In genomic region chr15:62265484-62265937, GRCm38 (mm10) we compare ENCODE assay signal across 16 mouse cellular contexts.
DNase-seq lines count a peak whose midpoint lies in the region; ATAC-seq lines count a peak whose summit lies in the region.
"Had no signal": no experiment of that assay in that cellular context is flagged by ENCODE, and none has a peak within 500 bp of the region (broad histone marks: within the 10 kb centered on the region; RNA-seq: fewer than 3 reads in every experiment).

No protein-coding gene starts in this region.

- no peaks in the 10 kb centered on the region for H3K36me3 ChIP-seq in forebrain, embryonic 12.5 days (replicated peaks)
- no peaks in the 10 kb centered on the region for H3K36me3 ChIP-seq in neural tube, embryonic 15.5 days
- H3K36me3 ChIP-seq in forebrain, embryonic 11.5 days (ENCODE audit: control insufficient read depth, insufficient read depth, low read length), result no peaks in the 10 kb centered on the region
- H3K36me3 ChIP-seq: forebrain, embryonic 15.5 days; midbrain, embryonic 12.5 days had no signal

- WGBS in forebrain, embryonic 12.5 days, result 83% methylated on average over 4 of the region's 4 CpGs
- 81% methylated on average over 4 of the region's 4 CpGs for WGBS in neural tube, embryonic 15.5 days
- WGBS in forebrain, embryonic 11.5 days, result 90% methylated on average over 4 of the region's 4 CpGs

- H3K9me3 ChIP-seq in forebrain, embryonic 12.5 days, result no peaks in the 10 kb centered on the region
- no peaks in the 10 kb centered on the region for H3K9me3 ChIP-seq in neural tube, embryonic 15.5 days (replicated peaks)
- no peaks in the 10 kb centered on the region for H3K9me3 ChIP-seq in forebrain, embryonic 11.5 days (ENCODE audit: control insufficient read depth, low read length)
- H3K9me3 ChIP-seq: forebrain, embryonic 15.5 days; midbrain, embryonic 12.5 days had no signal

- H3K4me2 ChIP-seq in forebrain, embryonic 12.5 days, result no peak overlapping the region
- H3K4me2 ChIP-seq in neural tube, embryonic 15.5 days, result no peak overlapping the region
- H3K4me2 ChIP-seq in forebrain, embryonic 11.5 days (ENCODE audit: low read depth, low read length, severe bottlenecking), result no peak overlapping the region
- H3K4me2 ChIP-seq: forebrain, embryonic 15.5 days; midbrain, embryonic 12.5 days had no signal

- H3K27me3 ChIP-seq in forebrain, embryonic 12.5 days, result no peaks in the 10 kb centered on the region
- no peaks in the 10 kb centered on the region for H3K27me3 ChIP-seq in neural tube, embryonic 15.5 days (replicated peaks)
- no peaks in the 10 kb centered on the region for H3K27me3 ChIP-seq in forebrain, embryonic 11.5 days (ENCODE audit: control insufficient read depth, insufficient read depth, low read length)
- H3K27me3 ChIP-seq: forebrain, embryonic 15.5 days; midbrain, embryonic 12.5 days had no signal

- no peaks in the 10 kb centered on the region for H3K4me1 ChIP-seq in forebrain, embryonic 12.5 days
- H3K4me1 ChIP-seq in neural tube, embryonic 15.5 days, result no peaks in the 10 kb centered on the region
- H3K4me1 ChIP-seq in forebrain, embryonic 11.5 days (replicated peaks; ENCODE audit: control insufficient read depth, insufficient read depth, low read length), result no peaks in the 10 kb centered on the region
- H3K4me1 ChIP-seq: forebrain, embryonic 15.5 days; midbrain, embryonic 12.5 days had no signal

- no peak for ATAC-seq in forebrain, embryonic 12.5 days (ENCODE audit: low FRiP score)
- no peak for ATAC-seq in neural tube, embryonic 15.5 days (ENCODE audit: low FRiP score)
- ATAC-seq in forebrain, embryonic 11.5 days (replicated peaks; ENCODE audit: low FRiP score), result no peak
- ATAC-seq: forebrain, embryonic 15.5 days; hindbrain, embryonic 16.5 days had no signal

- H3K9ac ChIP-seq in forebrain, embryonic 12.5 days, result no peak overlapping the region
- H3K9ac ChIP-seq in neural tube, embryonic 15.5 days (replicated peaks), result no peak overlapping the region
- H3K9ac ChIP-seq in forebrain, embryonic 11.5 days (ENCODE audit: low read length), result no peak overlapping the region
- H3K9ac ChIP-seq: forebrain, embryonic 15.5 days; midbrain, embryonic 12.5 days had no signal

- no peak overlapping the region for H3K4me3 ChIP-seq in forebrain, embryonic 12.5 days (replicated peaks)
- H3K4me3 ChIP-seq in neural tube, embryonic 15.5 days (replicated peaks), result no peak overlapping the region
- no peak overlapping the region for H3K4me3 ChIP-seq in forebrain, embryonic 11.5 days (ENCODE audit: low read depth, low read length)
- H3K4me3 ChIP-seq: forebrain, embryonic 15.5 days; midbrain, embryonic 12.5 days had no signal

- peak; percentile 41 to 63 for DNase-seq in kidney, adult 8-10 months
- DNase-seq in kidney, postnatal 4 days, result no peak
- peak; percentile 73 for DNase-seq in induced T-regulatory cell, adult 2 months (ENCODE audit: low read depth)
- DNase-seq in kidney, postnatal 25 days, result peak; percentile 36 to 72
- DNase-seq in forebrain, embryonic 11.5 days (ENCODE audit: low spot score), result no peak
- DNase-seq: adrenal gland, postnatal 36 days; cerebellum, postnatal 14 days; heart, postnatal 10 days; lung, adult 18-20 months; lung, postnatal 4 days; thymus, postnatal 25 days had no signal

- no peak overlapping the region for H3K27ac ChIP-seq in forebrain, embryonic 12.5 days
- H3K27ac ChIP-seq in neural tube, embryonic 15.5 days (replicated peaks), result no peak overlapping the region
- no peak overlapping the region for H3K27ac ChIP-seq in forebrain, embryonic 11.5 days (ENCODE audit: low read depth, low read length)
- H3K27ac ChIP-seq: forebrain, embryonic 15.5 days; midbrain, embryonic 12.5 days had no signal

Comparison
In these comparisons a context has a peak if more than half of its experiments do, and no peak if none do; other contexts are left out.
1. DNase-seq: peak in kidney, adult 8-10 months (2 of 2), induced T-regulatory cell, adult 2 months (single experiment) and kidney, postnatal 25 days (2 of 2); none in kidney, postnatal 4 days (0 of 2) and forebrain, embryonic 11.5 days (single experiment).